Mouse (Mus musculus) heart, adult 2 months (tissue): ENCODE measurements around the gene Il5ra.
A peak's percentile ranks its signal among the peaks of the same experiment; 100 is the strongest.

ENCODE experiments used
- CTCF ChIP-seq: fragments of 200-600 bp; IDR thresholded peaks from 2 replicates; pipeline ENCODE4 v1.8.1; 2022; ENCODE audit warnings: antibody characterized with exemption, mild to moderate bottlenecking, moderate library complexity
- POLR2A ChIP-seq: fragments of 200-500 bp; IDR thresholded peaks from 2 replicates; pipeline ENCODE4 v1.6.1; 2011; ENCODE audit warnings: mild to moderate bottlenecking, low read depth, low read length, control low read depth; ENCODE audit not compliant: insufficient read depth

DNA sequence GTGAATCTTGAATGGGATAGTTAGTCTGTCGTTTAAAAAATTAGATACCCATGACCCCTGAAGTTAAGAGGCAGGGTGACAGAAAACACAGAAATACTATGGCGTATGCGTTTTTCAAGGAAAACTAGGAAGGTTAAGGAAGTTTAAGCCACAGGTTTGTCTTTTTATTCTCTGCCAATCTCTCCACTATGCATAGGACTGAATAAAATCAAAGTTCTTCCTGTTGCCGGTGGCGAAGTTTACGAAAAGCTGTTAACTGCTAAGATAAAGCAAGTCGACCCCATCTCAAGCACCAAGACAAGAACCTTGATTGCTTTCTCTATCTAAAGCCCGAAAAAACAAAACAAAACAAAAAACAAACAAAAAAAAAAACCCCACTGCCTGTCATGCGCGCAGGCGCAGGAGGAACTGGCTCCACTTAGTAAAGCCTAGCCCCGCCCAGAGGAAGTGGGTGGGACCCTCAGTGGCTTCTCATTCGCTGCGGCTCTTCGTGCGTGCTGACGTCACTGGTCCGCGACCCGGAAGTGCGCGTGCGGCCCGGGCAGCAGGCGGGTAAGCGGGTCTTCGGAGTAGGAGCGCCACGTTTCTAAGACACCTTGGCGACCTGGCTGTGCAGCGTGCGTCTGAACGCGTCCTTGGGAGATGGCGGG lies 19.9 kb upstream of the Il5ra start, which contains the start of gene Trnt1:
- TF ChIP-seq CTCF (no peak), POLR2A (peak; percentile 86)
